Mouse (Mus musculus): ENCODE measurements around the gene Cpeb3. TPM values are rescaled to one million over a fixed set of nuclear protein-coding genes. Genes with fewer than 3 reads are reported as not detected.
A peak's percentile ranks its signal among the peaks of the same experiment; 100 is the strongest.

Gene Cpeb3
- polyA plus RNA-seq, 1 experiment from 2014 or later = 7.9 TPM

GRCm38 (mm10) chr19:37110494-37110893 is 97.9 kb downstream of the Cpeb3 start:
- no peaks in the 10 kb centered on the region for H3K27me3 ChIP-seq (replicated peaks)
- no peak for ATAC-seq (ENCODE audit: extremely low read depth, insufficient number of reproducible peaks, low FRiP score, low TSS enrichment)
- H3K9me3 ChIP-seq = no peaks in the 10 kb centered on the region
- no peak overlapping the region for H3K27ac ChIP-seq (replicated peaks)
- H3K9ac ChIP-seq = no peak overlapping the region
- peaks cover 4% of the 10 kb centered on the region for H3K4me1 ChIP-seq
- no peak overlapping the region for H3K4me3 ChIP-seq
- no peaks in the 10 kb centered on the region; the same call in 1 of the 2 replicates for H3K36me3 ChIP-seq
- no peak overlapping the region for H3K4me2 ChIP-seq
- WGBS = 52% methylated on average over 1 of the region's 1 CpGs

GRCm38 (mm10) chr19:37109853-37110252 is 98.5 kb downstream of the Cpeb3 start:
- 85% methylated on average over 4 of the region's 4 CpGs for WGBS
- H3K9me3 ChIP-seq = no peaks in the 10 kb centered on the region
- no peaks in the 10 kb centered on the region; the same call in 1 of the 2 replicates for H3K36me3 ChIP-seq
- no peak overlapping the region for H3K4me3 ChIP-seq
- no peak for ATAC-seq (ENCODE audit: extremely low read depth, insufficient number of reproducible peaks, low FRiP score, low TSS enrichment)
- H3K4me2 ChIP-seq = no peak overlapping the region
- no peaks in the 10 kb centered on the region for H3K27me3 ChIP-seq (replicated peaks)
- H3K9ac ChIP-seq = no peak overlapping the region
- H3K27ac ChIP-seq (replicated peaks) = no peak overlapping the region
- no peaks in the 10 kb centered on the region for H3K4me1 ChIP-seq

DNA sequence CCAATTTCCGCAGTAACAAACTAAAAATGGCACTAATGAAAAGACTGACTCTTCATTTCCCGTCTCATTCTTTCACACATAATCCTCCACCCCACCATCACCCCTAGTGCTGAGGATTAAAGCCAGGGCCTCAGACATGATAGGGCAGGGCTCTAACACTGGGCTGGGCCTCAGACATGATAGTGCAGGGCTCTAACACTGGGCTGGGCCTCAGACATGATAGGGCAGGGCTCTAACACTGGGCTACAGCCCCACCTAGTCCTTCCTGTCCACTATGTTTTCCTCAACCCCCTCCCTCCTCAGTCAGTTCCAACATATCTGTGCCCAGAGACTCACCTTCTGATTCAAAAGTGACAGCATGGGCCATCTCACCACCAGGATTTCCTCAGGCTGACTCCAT is 107.7 kb downstream of the Cpeb3 start:
- Histone ChIP-seq H3K27ac (replicated peaks) (no peak overlapping the region), H3K9ac (no peak overlapping the region), H3K27me3 (replicated peaks) (no peaks in the 10 kb centered on the region), H3K4me2 (no peak overlapping the region), H3K9me3 (no peaks in the 10 kb centered on the region), H3K4me1 (peaks cover 12% of the 10 kb centered on the region; the same call in 1 of the 2 replicates), H3K36me3 (no peaks in the 10 kb centered on the region), H3K4me3 (no peak overlapping the region)
- WGBS = 77% methylated on average over 2 of the region's 2 CpGs
- ATAC-seq (ENCODE audit: extremely low read depth, insufficient number of reproducible peaks, low FRiP score, low TSS enrichment) = no peak

- H3K4me3 ChIP-seq = no peak overlapping the region
- H3K4me2 ChIP-seq = no peak overlapping the region
- H3K9me3 ChIP-seq = no peaks in the 10 kb centered on the region
- H3K27me3 ChIP-seq (replicated peaks) = no peaks in the 10 kb centered on the region
- H3K4me1 ChIP-seq = peaks cover 17% of the 10 kb centered on the region
- WGBS = 86% methylated on average over 4 of the region's 4 CpGs
- no peak for ATAC-seq (ENCODE audit: extremely low read depth, insufficient number of reproducible peaks, low FRiP score, low TSS enrichment)
- no peak overlapping the region for H3K27ac ChIP-seq (replicated peaks)
- H3K36me3 ChIP-seq = no peaks in the 10 kb centered on the region
- H3K9ac ChIP-seq = no peak overlapping the region
These were observed 112.6 kb downstream of the Cpeb3 start for GRCm38 (mm10) chr19:37095666-37096330.

DNA sequence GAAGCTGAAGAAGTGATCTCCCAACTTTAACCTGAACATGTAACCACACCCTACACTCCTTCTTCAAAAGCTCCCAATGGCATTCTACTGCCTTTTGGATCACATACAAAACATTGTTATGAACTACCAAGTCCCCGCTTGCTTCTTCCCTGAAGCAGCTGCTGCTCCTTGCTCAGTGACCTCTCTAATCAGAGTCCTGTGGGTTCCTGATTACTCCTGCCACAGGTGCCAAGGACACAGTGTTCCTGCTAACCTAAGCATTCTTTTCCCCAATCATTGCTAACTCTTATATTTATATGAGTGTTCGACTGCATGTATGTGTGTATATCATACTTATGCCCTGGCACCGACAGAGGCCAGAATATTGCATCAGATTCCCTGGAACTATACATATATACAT is 115.2 kb downstream of the Cpeb3 start:
- 94% methylated on average over 3 of the region's 3 CpGs for WGBS

DNA sequence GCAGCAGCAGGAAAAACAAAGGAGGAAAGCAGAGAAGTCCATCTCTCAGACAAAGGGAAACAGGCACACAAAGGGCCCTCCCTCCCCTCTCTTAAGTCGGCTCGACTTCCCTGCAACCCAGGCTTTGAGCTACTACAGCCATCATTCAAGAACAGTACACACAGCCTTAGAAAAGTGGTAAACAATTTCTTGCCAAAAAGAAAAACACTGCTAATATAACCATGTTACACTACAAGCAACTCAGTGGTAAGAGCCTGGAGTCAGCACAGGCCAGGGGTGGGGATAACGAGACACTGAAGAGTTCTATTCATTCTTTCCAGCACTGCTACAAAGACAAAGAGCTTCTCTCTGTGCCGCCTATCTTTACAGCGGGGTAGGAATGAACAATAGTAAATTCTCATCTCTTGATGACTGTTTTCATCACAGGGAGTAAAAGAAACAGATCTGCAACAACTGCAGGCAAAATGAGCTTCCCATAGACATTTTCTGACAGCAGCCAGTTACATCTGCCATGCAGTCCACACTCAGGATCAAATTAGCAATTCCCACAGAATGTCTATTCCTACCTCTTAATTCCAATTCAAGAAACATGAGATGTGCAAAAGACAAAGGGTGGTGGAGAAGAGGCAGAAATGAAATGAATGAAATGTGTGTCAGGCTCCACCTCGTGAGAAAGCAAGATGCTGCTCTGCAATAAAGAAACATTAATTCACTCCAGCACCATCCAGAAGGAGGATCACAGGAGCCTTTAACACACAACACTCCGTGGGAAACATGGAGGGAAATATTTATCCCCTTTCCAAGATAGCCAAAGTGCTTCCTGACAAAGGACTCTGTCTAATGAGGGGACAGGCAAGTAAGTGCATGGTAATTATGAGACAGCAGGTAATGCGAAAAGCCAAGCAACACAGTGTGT is 118.0 kb downstream of the Cpeb3 start:
- ATAC-seq (ENCODE audit: extremely low read depth, insufficient number of reproducible peaks, low FRiP score, low TSS enrichment) = no peak
- no peaks in the 10 kb centered on the region for H3K27me3 ChIP-seq (replicated peaks)
- no peak overlapping the region for H3K9ac ChIP-seq
- no peak overlapping the region for H3K4me2 ChIP-seq
- H3K4me3 ChIP-seq = no peak overlapping the region
- WGBS = 40% methylated on average over 8 of the region's 8 CpGs
- peaks cover 14% of the 10 kb centered on the region for H3K36me3 ChIP-seq
- H3K4me1 ChIP-seq = peaks cover 34% of the 10 kb centered on the region
- H3K9me3 ChIP-seq = no peaks in the 10 kb centered on the region
- 0 out of 2 replicates have a peak overlapping the region, but pooled peaks have one; percentile 7 for H3K27ac ChIP-seq (replicated peaks)

More for the DNA sequence above, 115.2 kb downstream of the Cpeb3 start:
- H3K9me3 ChIP-seq = no peaks in the 10 kb centered on the region
- H3K27me3 ChIP-seq (replicated peaks) = no peaks in the 10 kb centered on the region
- no peaks in the 10 kb centered on the region for H3K36me3 ChIP-seq
- ATAC-seq (ENCODE audit: extremely low read depth, insufficient number of reproducible peaks, low FRiP score, low TSS enrichment) = no peak
- no peak overlapping the region for H3K4me3 ChIP-seq
- H3K9ac ChIP-seq = no peak overlapping the region
- H3K27ac ChIP-seq (replicated peaks) = no peak overlapping the region
- peaks cover 37% of the 10 kb centered on the region for H3K4me1 ChIP-seq
- no peak overlapping the region for H3K4me2 ChIP-seq

GRCm38 (mm10) chr19:37088043-37088748 is 120.2 kb downstream of the Cpeb3 start:
- peak overlapping the region; percentile 36; the same call in 1 of the 2 replicates for H3K27ac ChIP-seq (replicated peaks)
- ATAC-seq (ENCODE audit: extremely low read depth, insufficient number of reproducible peaks, low FRiP score, low TSS enrichment) = no peak
- H3K4me2 ChIP-seq = no peak overlapping the region
- H3K9ac ChIP-seq = no peak overlapping the region
- peaks cover 14% of the 10 kb centered on the region for H3K36me3 ChIP-seq
- peaks cover 34% of the 10 kb centered on the region for H3K4me1 ChIP-seq
- no peaks in the 10 kb centered on the region for H3K9me3 ChIP-seq
- H3K27me3 ChIP-seq (replicated peaks) = no peaks in the 10 kb centered on the region
- 61% methylated on average over 8 of the region's 8 CpGs for WGBS
- H3K4me3 ChIP-seq = no peak overlapping the region

DNA sequence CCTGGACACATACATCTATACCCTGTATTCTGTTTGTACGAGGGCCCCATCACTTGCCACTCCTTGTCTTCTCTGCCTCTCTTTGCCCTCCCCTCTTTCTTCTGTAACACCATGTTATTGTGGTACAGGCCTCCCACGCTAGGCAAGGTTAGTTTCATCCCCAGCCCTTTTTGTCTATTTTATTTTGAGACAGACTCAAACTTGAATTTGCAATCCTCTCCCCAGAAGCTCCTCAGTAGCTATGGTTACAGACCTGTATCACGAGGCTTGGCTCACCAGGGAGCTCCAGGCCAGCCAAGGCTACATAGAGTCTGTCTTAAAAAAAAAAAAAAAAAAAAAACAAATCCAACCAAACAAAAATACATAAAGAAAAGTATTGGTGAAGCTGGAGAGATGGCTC is 123.9 kb downstream of the Cpeb3 start:
- Histone ChIP-seq H3K27ac (replicated peaks) (no peak overlapping the region), H3K27me3 (replicated peaks) (no peaks in the 10 kb centered on the region), H3K9me3 (no peaks in the 10 kb centered on the region), H3K9ac (no peak overlapping the region), H3K4me1 (peaks cover 27% of the 10 kb centered on the region), H3K36me3 (peaks cover 14% of the 10 kb centered on the region), H3K4me3 (no peak overlapping the region), H3K4me2 (no peak overlapping the region)
- 82% methylated on average over 3 of the region's 3 CpGs for WGBS
- ATAC-seq (ENCODE audit: extremely low read depth, insufficient number of reproducible peaks, low FRiP score, low TSS enrichment) = no peak

- Histone ChIP-seq H3K9ac (no peak overlapping the region), H3K4me2 (no peak overlapping the region), H3K4me3 (no peak overlapping the region), H3K27me3 (replicated peaks) (no peaks in the 10 kb centered on the region), H3K27ac (replicated peaks) (no peak overlapping the region), H3K4me1 (peaks cover 40% of the 10 kb centered on the region), H3K36me3 (peaks cover 4% of the 10 kb centered on the region), H3K9me3 (no peaks in the 10 kb centered on the region)
- WGBS = 54% methylated on average over 6 of the region's 6 CpGs
- ATAC-seq (ENCODE audit: extremely low read depth, insufficient number of reproducible peaks, low FRiP score, low TSS enrichment) = no peak
These were observed 126.9 kb downstream of the Cpeb3 start for GRCm38 (mm10) chr19:37081467-37081866.

- no peak overlapping the region for H3K9ac ChIP-seq
- no peaks in the 10 kb centered on the region for H3K36me3 ChIP-seq
- 73% methylated on average over 6 of the region's 6 CpGs for WGBS
- no peaks in the 10 kb centered on the region for H3K27me3 ChIP-seq (replicated peaks)
- H3K27ac ChIP-seq (replicated peaks) = peak overlapping the region; percentile 68
- H3K4me2 ChIP-seq = no peak overlapping the region
- no peak overlapping the region for H3K4me3 ChIP-seq
- ATAC-seq (ENCODE audit: extremely low read depth, insufficient number of reproducible peaks, low FRiP score, low TSS enrichment) = no peak
- H3K4me1 ChIP-seq = peaks cover 62% of the 10 kb centered on the region
- H3K9me3 ChIP-seq = no peaks in the 10 kb centered on the region
These were observed 129.2 kb downstream of the Cpeb3 start for GRCm38 (mm10) chr19:37079151-37079550.

DNA sequence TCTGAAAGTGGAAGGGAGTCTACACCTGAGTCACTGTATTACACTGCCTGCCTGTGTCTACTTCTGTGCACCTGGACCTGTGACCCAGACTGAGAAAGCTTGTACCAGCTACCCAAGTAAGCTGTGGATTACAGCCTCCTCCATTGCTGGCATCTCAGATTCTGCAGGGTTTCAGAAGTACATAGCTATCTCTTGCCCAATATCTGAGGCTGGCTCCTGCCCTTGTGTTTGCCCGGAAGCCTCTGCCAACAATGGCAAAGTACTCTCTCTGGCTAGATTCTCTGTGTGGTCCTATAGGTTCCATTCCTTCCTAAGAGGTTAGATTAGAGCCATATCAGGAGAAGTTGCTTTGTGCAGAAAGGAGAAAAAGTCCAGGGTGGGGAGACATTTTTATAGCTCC is 129.8 kb downstream of the Cpeb3 start:
- no peaks in the 10 kb centered on the region for H3K36me3 ChIP-seq
- H3K27ac ChIP-seq (replicated peaks) = peak overlapping the region; percentile 68
- 0 out of 2 replicates have a peak overlapping the region, but pooled peaks have one; percentile 62 for H3K9ac ChIP-seq
- H3K4me1 ChIP-seq = peaks cover 68% of the 10 kb centered on the region
- 52% methylated on average over 1 of the region's 1 CpGs for WGBS
- no peak overlapping the region for H3K4me3 ChIP-seq
- H3K27me3 ChIP-seq (replicated peaks) = no peaks in the 10 kb centered on the region
- no peak for ATAC-seq (ENCODE audit: extremely low read depth, insufficient number of reproducible peaks, low FRiP score, low TSS enrichment)
- peak overlapping the region; percentile 26; the same call in 1 of the 2 replicates for H3K4me2 ChIP-seq
- no peaks in the 10 kb centered on the region for H3K9me3 ChIP-seq

All from heart, embryonic 13.5 days (tissue).